Comparison of ENCODE assay signal across 12 mouse cellular contexts in genomic region chr5:140619895-140620736, GRCm38 (mm10). TPM values are rescaled to one million over a fixed set of nuclear protein-coding genes. Genes with fewer than 3 reads are reported as not detected.
DNase-seq lines count a peak whose midpoint lies in the region; ATAC-seq and TF ChIP-seq lines count a peak whose summit lies in the region.
"Had no signal": no experiment of that assay in that cellular context is flagged by ENCODE, and none has a peak within 500 bp of the region (broad histone marks: within the 10 kb centered on the region; RNA-seq: fewer than 3 reads in every experiment).

No protein-coding gene starts in this region.

- no peak overlapping the region for H3K4me2 ChIP-seq in limb, embryonic 13.5 days (replicated peaks)
- H3K4me2 ChIP-seq: limb, embryonic 15.5 days had no signal

- no peaks in the 10 kb centered on the region for H3K9me3 ChIP-seq in limb, embryonic 13.5 days
- H3K9me3 ChIP-seq: limb, embryonic 15.5 days had no signal

- peaks cover 42% of the 10 kb centered on the region for H3K36me3 ChIP-seq in limb, embryonic 13.5 days

- no peak for TF ChIP-seq CTCF in embryonic fibroblast, embryonic 13.5 days (IDR thresholded peaks at IDR 0.05; ENCODE audit: borderline replicate concordance, insufficient read depth, low read length)

- no peaks in the 10 kb centered on the region for H3K27me3 ChIP-seq in limb, embryonic 13.5 days
- H3K27me3 ChIP-seq: limb, embryonic 15.5 days had no signal

- WGBS in limb, embryonic 13.5 days, result 60% methylated on average over 7 of the region's 7 CpGs

- H3K27ac ChIP-seq in embryonic fibroblast, embryonic 13.5 days (ENCODE audit: insufficient read depth, low read length), result peak overlapping the region; percentile 16; the same call in 1 of the 2 replicates
- H3K27ac ChIP-seq in limb, embryonic 13.5 days, result no peak overlapping the region; the same call in 1 of the 2 replicates

- DNase-seq in heart, adult 11 months, result peak; percentile 93
- DNase-seq in heart, adult 9 months (ENCODE audit: low spot score in 2 of 2), result no peak
- DNase-seq in CD4-positive helper T cell, adult 2 months (ENCODE audit: low read depth, low spot score), result peak; percentile 11
- no peak for DNase-seq in cerebellum, postnatal 36 days
- no peak for DNase-seq in ovary, postnatal 10 days (ENCODE audit: low spot score)

- H3K4me3 ChIP-seq in embryonic fibroblast, embryonic 13.5 days (ENCODE audit: insufficient read depth, low read length), result no peak overlapping the region
- H3K4me3 ChIP-seq in limb, embryonic 13.5 days, result no peak overlapping the region
- H3K4me3 ChIP-seq: limb, embryonic 15.5 days had no signal

- H3K9ac ChIP-seq in limb, embryonic 13.5 days, result no peak overlapping the region
- H3K9ac ChIP-seq: limb, embryonic 15.5 days had no signal

- no peak for TF ChIP-seq POLR2A in embryonic fibroblast, embryonic 13.5 days (IDR thresholded peaks at IDR 0.05; ENCODE audit: low read depth, low read length)

- peaks cover 2% of the 10 kb centered on the region; the same call in 1 of the 2 replicates for H3K4me1 ChIP-seq in embryonic fibroblast, embryonic 13.5 days (ENCODE audit: control insufficient read depth, insufficient read depth, low read length)
- peaks cover 16% of the 10 kb centered on the region; the same call in 1 of the 2 replicates for H3K4me1 ChIP-seq in limb, embryonic 13.5 days

- 0 out of 2 replicates have a peak, but pooled peaks have one; percentile 20 for ATAC-seq in limb, embryonic 13.5 days (ENCODE audit: low FRiP score, low read depth)
- no peak for ATAC-seq in erythroid progenitor cell, adult 5-6 weeks (replicated peaks; ENCODE audit: low FRiP score, poor library complexity, severe bottlenecking)

RNA-seq across cellular contexts. Expression of gene Lfng, which starts 13.0 kb away (rescaled TPM):
- 7.1 and 8.2 TPM in 2 replicates for polyA plus RNA-seq in embryonic fibroblast, embryonic 13.5 days (2011; ENCODE audit: insufficient read length, low read depth, missing spikeins)
- 13.4 and 13.5 TPM in 2 replicates for polyA plus RNA-seq in limb, embryonic 13.5 days (2015; fragmentation: Nextera tagmentation; extraction: Ambion mirVana)
- 19.7 and 20.5 TPM in 2 replicates for total RNA-seq in erythroid progenitor cell, adult 5-6 weeks (2015; ENCODE audit: low replicate concordance)
- 1.9 and 11.4 TPM in 2 replicates for total RNA-seq in erythroid progenitor cell, adult 5-6 weeks (2017; ENCODE audit: low replicate concordance)

RNA-seq across cellular contexts. Expression of gene Ttyh3, which starts 28.7 kb away (rescaled TPM):
- 79.6 and 95.0 TPM in 2 replicates for polyA plus RNA-seq in embryonic fibroblast, embryonic 13.5 days (2011; ENCODE audit: insufficient read length, low read depth, missing spikeins)
- 39.0 and 42.1 TPM in 2 replicates for polyA plus RNA-seq in limb, embryonic 13.5 days (2015; fragmentation: Nextera tagmentation; extraction: Ambion mirVana)
- total RNA-seq in erythroid progenitor cell, adult 5-6 weeks (2015; ENCODE audit: low replicate concordance), result 21.8 and 26.7 TPM in 2 replicates
- 21.2 and 23.2 TPM in 2 replicates for total RNA-seq in erythroid progenitor cell, adult 5-6 weeks (2017; ENCODE audit: low replicate concordance)

RNA-seq across cellular contexts. Expression of gene Grifin, which starts 55.2 kb away (rescaled TPM):
- polyA plus RNA-seq in embryonic fibroblast, embryonic 13.5 days (2011; ENCODE audit: insufficient read length, low read depth, missing spikeins), result not detected in 2 replicates
- not detected in 2 replicates for polyA plus RNA-seq in limb, embryonic 13.5 days (2015; fragmentation: Nextera tagmentation; extraction: Ambion mirVana)
- total RNA-seq in erythroid progenitor cell, adult 5-6 weeks (2015; ENCODE audit: low replicate concordance), result not detected in 2 replicates
- not detected in 2 replicates for total RNA-seq in erythroid progenitor cell, adult 5-6 weeks (2017; ENCODE audit: low replicate concordance)
- total RNA-seq: adrenal gland, postnatal 36 days; heart, postnatal 4 days had no signal
- polyA plus RNA-seq: C2C12; limb, embryonic 15.5 days had no signal

Comparison
In these comparisons a context has a peak if more than half of its experiments do, and no peak if none do; other contexts are left out.
1. DNase-seq: peak in heart, adult 11 months (single experiment) and CD4-positive helper T cell, adult 2 months (single experiment); none in heart, adult 9 months (0 of 2), cerebellum, postnatal 36 days (0 of 2) and ovary, postnatal 10 days (single experiment).